Mouse (Mus musculus): ENCODE measurements around the gene Gpatch8. TPM values are rescaled to one million over a fixed set of nuclear protein-coding genes. Genes with fewer than 3 reads are reported as not detected.

Gpatch8 gene
- total RNA-seq, 2 experiments from 2014 or later, result 24.7 to 25.7 TPM

DNA sequence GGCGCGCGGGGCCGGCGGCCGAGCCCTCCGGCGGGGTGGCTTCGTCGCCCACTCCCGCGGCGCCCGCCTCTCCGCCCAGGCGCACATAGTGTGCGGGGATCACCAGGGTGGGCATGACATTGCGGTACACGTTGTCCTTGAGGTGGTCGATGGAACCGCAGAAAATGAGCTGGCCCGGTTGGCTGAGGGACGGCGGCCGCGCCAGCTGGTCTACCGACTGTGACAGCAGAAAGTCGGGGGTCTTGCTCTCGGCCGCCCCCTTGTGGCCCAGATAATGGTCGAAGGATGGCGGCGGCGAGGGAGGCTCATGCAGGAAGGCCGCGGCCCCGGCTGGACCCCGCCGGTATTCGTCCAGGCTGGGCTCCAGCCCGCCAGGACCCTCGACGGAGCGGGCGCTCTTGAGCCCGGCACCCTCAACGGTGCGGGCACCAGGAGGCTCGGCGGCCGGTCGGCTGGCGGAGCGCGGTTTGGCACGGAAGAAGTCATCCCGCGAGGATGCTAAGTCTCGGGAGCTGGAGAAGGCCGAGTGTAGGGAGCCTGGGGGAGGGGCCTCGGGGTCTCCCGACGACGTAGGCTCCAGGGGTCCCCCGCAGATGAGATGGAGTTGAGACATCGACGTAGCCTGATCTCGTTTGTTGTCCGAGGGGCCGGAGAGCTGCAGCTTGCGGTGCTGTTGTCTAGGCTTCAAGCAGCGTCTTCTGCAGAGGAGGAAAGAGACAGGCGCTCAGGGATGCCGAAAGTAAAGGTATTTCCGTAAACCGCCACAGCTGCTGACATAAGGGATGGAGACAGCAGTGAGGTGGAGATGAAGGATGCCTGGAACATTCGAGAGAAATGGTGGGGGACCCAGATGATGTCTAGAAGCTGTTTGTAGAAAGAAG lies 117.7 kb downstream of the Gpatch8 start:
- peak; percentile 83 to 90 for DNase-seq
- intact Hi-C loops (cut with DNase I), result no loop called here

DNA sequence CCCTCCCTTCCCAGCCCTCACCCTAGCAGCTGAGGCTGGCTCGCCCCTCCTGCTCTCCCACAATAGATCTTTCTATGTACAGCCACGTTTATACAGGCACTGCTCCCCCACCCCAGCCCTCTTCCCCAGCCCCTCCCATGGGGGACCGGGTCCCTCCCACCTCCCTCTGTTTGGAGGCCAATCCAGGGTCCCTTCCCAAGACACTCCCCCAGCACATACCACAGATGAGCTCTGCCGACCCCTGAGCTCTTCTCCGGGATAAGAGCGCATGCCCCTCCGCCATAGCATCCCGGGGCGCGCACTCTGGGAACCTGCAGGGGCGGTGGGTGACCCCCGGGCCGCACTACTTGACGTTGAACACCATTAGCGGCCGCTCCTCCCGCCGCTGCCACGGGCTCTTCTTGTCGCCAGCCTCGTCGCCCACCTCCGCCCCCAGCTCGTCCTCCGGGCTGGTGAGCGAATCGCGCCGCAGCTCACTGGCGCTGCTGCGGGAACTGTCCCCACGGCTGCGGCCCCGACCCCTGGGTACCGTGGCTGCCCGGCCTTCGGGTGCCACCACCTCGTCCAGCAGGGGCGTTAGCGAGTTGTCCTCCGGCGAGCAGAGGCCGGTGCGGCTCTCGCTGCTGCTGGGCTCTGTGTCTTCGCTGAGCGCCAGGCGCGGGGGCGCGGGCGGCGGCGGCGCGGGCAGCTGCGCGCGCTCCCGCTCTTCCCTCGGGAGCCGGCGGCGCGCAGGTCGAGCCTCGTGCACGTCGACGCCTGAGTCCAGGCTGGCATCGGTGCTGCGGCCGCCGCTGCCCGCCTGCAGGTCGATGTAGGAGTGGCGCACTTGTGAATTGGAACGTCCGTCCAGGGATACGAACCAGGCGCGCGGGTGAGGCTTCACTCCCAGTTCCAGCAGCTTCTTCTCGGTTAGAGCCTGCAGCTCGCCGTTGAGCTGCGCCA lies 118.8 kb downstream of the Gpatch8 start:
- DNase-seq, result peak; percentile 65 to 75
- intact Hi-C loops (cut with DNase I), result no loop called here

DNA sequence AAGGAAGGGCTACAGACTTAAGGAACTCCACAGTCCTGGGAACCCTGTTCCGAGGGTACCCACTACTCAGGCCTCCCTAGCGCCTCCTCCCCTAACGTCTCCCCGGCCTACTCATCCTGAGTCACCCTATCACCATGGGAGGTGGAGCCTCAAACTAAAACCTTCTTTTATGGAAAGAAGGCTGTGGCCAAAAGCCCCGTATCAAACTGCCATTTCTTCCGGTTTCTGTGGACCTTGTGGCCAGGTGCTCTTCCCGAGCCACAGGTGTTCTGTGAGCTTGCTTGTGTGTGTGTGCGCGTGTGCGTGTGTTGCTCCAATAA lies 119.8 kb downstream of the Gpatch8 start:
- intact Hi-C loops (cut with DNase I), result no loop called here
- DNase-seq, result no peak

DNA sequence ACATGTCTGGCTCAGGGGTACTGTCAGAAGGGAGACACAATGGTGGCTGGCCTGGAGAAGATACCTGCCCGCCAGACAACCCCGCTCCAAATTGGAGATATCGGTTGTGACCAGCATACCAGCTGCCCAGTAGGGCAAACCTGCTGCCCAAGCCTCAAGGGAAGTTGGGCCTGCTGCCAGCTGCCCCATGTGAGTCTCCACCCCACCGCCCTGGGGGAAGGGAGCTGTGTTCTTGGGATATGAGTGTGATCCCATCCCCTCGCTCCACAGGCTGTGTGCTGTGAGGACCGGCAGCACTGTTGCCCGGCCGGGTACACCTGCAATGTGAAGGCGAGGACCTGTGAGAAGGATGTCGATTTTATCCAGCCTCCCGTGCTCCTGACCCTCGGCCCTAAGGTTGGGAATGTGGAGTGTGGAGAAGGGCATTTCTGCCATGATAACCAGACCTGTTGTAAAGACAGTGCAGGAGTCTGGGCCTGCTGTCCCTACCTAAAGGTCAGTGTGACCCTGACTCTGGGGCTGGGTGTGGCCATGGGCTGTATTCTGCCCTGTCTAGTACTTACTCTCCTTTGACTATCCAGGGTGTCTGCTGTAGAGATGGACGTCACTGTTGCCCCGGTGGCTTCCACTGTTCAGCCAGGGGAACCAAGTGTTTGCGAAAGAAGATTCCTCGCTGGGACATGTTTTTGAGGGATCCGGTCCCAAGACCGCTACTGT lies 120.3 kb downstream of the Gpatch8 start:
- peak in 1 of 2 experiments; percentile 65 for DNase-seq
- intact Hi-C loops (cut with DNase I), result no loop called here

DNA sequence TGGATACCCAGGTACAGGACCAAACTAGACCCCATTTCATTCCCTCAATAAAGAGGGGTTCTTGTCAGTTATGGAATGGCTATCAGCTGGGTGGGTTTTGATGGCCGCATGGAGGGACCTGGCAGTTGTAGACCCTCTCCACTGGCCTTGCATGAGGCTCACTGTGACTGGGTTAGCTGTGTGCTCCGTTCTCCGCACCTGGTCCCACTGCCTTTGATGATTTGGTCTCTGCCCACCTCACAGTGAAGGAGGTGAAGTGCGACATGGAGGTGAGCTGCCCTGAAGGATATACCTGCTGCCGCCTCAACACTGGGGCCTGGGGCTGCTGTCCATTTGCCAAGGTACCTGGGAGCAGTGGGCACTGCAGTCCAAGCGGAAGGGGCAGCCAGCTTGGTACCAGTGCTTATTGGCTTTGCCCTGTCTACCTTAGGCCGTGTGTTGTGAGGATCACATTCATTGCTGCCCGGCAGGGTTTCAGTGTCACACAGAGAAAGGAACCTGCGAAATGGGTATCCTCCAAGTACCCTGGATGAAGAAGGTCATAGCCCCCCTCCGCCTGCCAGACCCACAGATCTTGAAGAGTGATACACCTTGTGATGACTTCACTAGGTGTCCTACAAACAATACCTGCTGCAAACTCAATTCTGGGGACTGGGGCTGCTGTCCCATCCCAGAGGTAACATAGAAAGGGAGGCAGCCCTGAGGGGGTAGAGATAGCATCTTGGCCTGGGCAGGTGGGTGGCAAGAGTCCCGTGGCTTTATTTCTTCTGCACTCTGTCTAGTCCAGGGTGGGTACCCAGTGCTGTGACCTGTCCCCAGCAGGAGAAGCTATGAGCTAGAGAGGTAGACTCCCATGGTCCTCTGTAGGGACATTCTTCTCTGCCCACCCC lies 121.1 kb downstream of the Gpatch8 start:
- no peak for DNase-seq
- intact Hi-C loops (cut with DNase I), result no loop called here

DNA sequence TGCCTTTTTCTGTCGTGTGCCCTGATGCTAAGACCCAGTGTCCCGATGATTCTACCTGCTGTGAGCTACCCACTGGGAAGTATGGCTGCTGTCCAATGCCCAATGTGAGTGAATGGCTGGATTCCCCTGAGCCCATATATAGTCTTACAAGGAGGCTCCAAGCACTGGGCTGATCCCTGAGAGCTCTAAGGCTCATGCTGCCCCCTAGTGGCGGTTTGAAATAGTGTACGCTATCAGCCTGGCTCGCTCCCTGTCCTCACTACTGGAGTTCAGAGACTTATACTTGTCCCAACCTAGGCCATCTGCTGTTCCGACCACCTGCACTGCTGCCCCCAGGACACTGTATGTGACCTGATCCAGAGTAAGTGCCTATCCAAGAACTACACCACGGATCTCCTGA lies 121.8 kb downstream of the Gpatch8 start:
- intact Hi-C loops (cut with DNase I), result no loop called here
- DNase-seq, result peak; percentile 85 to 94

DNA sequence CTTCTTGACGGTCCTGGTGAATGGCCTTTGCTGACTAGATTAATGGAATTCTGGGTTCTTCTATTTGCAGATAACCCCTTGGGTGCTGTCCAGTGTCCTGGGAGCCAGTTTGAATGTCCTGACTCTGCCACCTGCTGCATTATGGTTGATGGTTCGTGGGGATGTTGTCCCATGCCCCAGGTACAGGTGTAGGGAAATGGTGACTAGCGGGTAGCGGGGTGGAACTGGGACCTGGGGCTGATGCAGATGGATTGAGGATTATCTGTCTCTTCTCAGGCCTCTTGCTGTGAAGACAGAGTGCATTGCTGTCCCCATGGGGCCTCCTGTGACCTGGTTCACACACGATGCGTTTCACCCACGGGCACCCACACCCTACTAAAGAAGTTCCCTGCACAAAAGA lies 122.3 kb downstream of the Gpatch8 start:
- intact Hi-C loops (cut with DNase I), result no loop called here
- DNase-seq, result no peak

DNA sequence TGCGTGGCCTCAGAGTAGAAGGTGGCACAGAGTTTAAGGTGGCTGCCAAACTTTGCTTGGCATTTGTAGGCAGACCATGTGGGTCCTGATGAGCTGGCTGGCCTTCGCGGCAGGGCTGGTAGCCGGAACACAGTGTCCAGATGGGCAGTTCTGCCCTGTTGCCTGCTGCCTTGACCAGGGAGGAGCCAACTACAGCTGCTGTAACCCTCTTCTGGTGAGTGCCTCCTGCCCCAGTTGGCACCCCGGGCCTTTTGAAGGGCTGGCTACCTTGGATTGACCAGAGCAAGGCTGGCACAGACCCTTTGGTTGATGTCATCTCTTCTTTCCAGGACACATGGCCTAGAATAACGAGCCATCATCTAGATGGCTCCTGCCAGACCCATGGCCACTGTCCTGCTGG lies 123.3 kb downstream of the Gpatch8 start:
- intact Hi-C loops (cut with DNase I), result no loop called here
- peak; percentile 70 to 82 for DNase-seq

DNA sequence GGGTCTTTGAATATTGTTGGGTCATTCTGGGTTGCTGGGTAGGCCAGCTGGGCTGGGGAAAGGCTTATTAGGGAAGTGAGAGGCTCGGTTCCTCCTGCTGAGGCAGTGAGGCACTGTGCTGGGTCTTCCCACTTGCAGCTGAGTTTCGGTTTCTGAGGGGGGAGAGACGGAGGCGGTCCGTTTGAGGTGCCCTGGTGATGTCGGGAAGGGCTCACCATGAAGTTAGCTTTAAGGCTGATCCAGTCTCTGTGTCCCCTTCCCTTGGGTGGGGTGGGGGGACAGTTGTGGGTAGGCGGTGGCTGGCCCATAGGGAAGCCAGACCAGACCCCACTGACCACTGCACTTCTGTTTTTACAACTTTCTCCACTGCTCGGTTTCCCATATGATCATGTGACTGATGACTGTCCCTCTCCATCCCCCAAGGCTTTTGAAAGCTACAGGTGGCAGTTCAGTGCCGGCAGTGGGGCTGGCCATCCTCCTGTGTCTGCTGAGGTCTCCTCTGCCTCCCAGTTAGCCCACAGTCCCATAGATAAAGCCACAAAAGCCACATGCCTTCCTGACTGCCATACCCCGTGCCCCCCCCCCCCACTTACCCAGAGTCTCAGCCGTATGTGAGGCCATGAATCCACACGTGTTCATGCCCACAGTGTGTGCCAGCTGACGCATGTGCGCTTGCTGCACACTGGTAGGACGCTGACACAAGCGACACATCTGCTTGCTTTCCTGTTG lies 123.9 kb downstream of the Gpatch8 start:
- intact Hi-C loops (cut with DNase I), result no loop called here
- DNase-seq, result peak in 1 of 2 experiments; percentile 38

DNA sequence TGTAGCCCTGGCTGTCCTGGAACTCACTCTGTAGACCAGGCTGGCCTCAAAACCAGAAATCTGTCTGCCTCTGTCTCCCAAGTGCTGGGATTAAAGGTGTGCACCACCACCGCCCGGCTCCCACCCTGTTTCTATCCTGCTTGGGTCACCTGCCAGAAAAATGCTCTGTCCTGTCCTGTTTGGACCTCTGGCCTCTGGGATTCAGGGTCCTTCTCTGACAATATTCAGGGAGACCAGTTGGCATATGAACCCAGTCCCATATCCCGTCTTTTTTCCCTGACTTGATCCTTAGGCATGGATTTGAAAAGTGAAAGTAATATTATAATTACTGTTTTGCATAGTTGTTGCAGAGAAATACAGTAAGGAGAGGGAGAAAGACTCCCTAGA lies 124.5 kb downstream of the Gpatch8 start:
- no peak for DNase-seq
- intact Hi-C loops (cut with DNase I), result loop anchor here (2.0 kb wide), 2 partner anchors 21 to 123 kb away; no protein-coding TSS in a partner anchor

DNA sequence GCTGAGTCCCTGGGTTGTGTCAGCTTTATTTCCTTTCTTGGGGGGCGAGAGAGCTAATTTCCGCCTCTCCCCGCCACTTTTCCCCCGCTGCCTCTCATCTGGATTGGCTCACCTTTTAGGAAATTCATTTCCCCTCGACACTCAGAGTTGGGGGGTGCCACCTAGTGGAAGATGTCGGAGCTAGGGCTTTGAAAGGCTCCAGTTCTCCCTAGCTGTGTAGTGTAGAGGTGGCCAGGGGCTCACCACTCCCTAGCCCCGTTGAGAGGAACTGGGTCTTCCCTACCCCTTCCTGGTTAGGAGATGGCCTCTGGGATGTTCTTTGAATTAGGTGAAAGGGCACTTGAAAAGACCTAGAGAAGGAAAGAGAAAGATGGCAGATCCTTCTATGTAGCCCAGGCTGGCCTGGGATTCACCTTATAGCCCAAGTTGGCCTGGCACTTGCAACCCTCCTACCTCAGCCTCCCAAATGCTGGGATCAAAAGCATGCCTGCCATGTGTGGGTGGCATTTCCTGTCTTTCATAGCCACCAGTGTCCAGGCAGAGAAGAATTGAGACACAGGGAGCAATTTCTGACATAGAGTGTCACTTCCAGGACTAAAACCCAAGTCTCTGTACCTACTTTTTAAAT lies 125.1 kb downstream of the Gpatch8 start:
- intact Hi-C loops (cut with DNase I), result loop anchor here (2.0 kb wide), 2 partner anchors 20 to 122 kb away; no protein-coding TSS in a partner anchor

DNA sequence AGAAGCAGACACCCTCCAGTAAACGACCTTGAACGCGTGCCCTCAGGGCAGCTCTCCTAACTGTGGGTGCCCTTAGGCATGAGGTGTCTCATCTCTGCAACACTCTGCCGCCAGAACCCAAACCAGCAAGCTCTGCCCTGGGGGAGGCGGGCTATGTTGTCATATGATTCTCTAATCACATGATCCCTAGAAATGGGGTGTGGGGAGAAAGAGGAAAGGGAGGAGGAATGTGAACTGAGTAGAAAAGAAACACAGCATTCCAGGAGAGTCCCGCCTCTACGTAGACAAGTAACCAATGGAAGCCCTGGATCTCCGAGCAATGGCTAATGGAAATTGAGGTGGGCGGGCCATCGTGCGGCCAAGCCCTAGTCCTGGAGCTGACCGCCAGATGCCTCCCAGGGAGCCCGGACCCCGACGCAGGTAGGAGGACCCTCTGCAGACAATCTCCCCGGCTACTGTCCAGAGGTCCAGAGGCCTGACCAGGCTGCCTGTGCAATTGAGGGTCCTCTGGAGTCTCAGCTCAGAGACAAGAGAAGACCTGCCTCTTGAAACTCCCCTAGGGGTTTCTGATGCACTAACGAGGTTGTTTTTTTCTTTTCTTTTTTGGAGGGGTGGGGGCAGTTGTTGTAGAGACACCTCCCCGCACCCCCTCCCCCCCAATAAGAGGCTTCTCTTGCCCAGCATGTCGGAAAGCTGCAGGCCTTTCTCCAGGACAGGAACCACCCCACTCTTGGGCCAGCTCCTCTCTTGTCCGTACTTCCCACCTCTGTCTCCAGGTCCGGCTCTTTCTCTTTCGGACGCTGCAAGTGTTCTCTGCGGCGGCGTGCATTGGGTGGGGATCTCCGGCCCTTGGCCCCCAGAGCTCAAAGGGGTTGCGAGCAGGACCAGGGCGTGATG lies 125.8 kb downstream of the Gpatch8 start, which contains the start of gene Grn:
TSS of gene Grn (plus strand) at position 195 of the 897 bp plus-strand sequence.
- intact Hi-C loops (cut with DNase I), result loop anchor here (2.0 kb wide), 2 partner anchors 20 to 122 kb away; no protein-coding TSS in a partner anchor
- peak; percentile 87 to 89 for DNase-seq

More for the DNA sequence above, 125.1 kb downstream of the Gpatch8 start:
- DNase-seq, result peak; percentile 79 to 86

DNA sequence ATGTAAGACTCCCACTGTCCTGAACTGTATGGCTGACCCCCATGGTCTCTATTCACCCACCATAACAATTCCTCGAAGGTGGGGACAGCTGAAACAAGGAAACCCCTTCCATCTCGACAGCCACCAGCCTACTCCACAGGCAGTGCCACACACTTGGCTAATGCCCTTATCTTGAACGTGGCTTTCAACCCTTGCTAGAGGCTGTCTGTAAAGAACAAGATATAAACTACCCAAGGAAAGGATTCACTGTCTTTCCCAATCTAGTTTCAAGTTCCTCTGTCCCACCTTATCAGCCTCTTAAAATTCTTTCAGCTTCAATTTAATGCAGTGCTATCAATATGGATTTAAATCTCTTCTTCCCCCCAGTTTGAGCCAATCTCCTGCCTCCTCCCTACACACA lies 126.6 kb downstream of the Gpatch8 start:
- DNase-seq, result no peak
- intact Hi-C loops (cut with DNase I), result no loop called here

DNA sequence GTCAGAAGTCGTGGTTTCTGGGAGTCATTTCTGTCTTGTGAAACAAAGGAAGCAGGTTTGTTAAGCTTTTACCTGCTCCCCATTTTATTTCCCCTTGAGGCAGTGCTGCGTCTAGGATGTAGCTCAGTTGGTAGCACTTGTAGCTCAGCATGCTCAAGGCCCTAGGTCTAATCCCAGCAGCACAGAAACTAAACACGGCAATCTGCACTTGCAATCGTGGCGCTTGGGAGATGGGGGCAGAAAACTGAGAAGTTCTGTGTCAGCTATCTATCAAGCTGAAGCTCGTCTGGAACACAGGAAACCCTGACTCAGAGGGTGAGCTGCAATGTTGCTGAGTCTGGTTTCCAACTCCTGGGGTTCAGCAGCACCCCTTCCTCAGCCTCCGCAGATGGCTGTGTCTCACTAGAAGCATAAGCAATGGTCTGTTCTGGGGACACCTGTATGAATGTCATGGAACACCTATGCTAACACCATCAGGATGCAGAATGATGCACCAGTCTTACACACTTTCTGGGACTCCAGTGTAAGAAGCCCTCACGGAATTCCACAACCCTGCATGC lies 127.1 kb downstream of the Gpatch8 start:
- intact Hi-C loops (cut with DNase I), result no loop called here
- DNase-seq, result no peak

Measured in heart, postnatal 14 days (tissue).